Mouse (Mus musculus) spleen, adult 12 weeks (tissue): ENCODE measurements around the gene Slco1a4.
"Not testable (repeated sequence)": the region's sequence is repeated elsewhere in the genome, so short reads cannot be mapped to it uniquely, and the experiment has no call there.

Source experiments
- DNase-seq: peaks from one replicate; pipeline ENCODE4 v3.0.0; 2022; ENCODE audit warnings: low spot score

Slco1a4 gene

GRCm38 (mm10) chr6:141856085-141856484, at the start of gene Slco1a4:
TSS of gene Slco1a4 (minus strand) at chr6:141856199.
- DNase-seq = no peak

- DNase-seq = no peak
Observed at GRCm38 (mm10) chr6:141898197-141898596, 42.2 kb upstream of the Slco1a4 start.

GRCm38 (mm10) chr6:141889723-141890122, 33.7 kb upstream of the Slco1a4 start:
- DNase-seq = no peak

GRCm38 (mm10) chr6:141888248-141888647, 32.2 kb upstream of the Slco1a4 start:
- no peak for DNase-seq

- DNase-seq = no peak
Observed at GRCm38 (mm10) chr6:141882581-141882980, 26.6 kb upstream of the Slco1a4 start.

- DNase-seq = not testable (repeated sequence)
Observed at GRCm38 (mm10) chr6:141875742-141876141, 19.7 kb upstream of the Slco1a4 start.

- DNase-seq = no peak
Observed at GRCm38 (mm10) chr6:141871711-141872110, 15.7 kb upstream of the Slco1a4 start.

- DNase-seq = no peak
Observed at GRCm38 (mm10) chr6:141868735-141869134, 12.7 kb upstream of the Slco1a4 start.

GRCm38 (mm10) chr6:141866026-141866425, 10.0 kb upstream of the Slco1a4 start:
- DNase-seq = no peak

GRCm38 (mm10) chr6:141857735-141858531, 1.9 kb upstream of the Slco1a4 start:
- DNase-seq = no peak

GRCm38 (mm10) chr6:141853616-141854015, 2.4 kb downstream of the Slco1a4 start:
- no peak for DNase-seq

- no peak for DNase-seq
Observed at GRCm38 (mm10) chr6:141849051-141849450, 6.9 kb downstream of the Slco1a4 start.

GRCm38 (mm10) chr6:141797837-141798236, 58.2 kb downstream of the Slco1a4 start:
- DNase-seq = no peak

GRCm38 (mm10) chr6:141774476-141774875, 81.5 kb downstream of the Slco1a4 start:
- no peak for DNase-seq

- DNase-seq = no peak
Observed at GRCm38 (mm10) chr6:141773710-141774109, 82.3 kb downstream of the Slco1a4 start, which contains the start of gene Gm5724. TSS of gene Gm5724 (minus strand) at chr6:141773810.
